In the genomic region with DNA sequence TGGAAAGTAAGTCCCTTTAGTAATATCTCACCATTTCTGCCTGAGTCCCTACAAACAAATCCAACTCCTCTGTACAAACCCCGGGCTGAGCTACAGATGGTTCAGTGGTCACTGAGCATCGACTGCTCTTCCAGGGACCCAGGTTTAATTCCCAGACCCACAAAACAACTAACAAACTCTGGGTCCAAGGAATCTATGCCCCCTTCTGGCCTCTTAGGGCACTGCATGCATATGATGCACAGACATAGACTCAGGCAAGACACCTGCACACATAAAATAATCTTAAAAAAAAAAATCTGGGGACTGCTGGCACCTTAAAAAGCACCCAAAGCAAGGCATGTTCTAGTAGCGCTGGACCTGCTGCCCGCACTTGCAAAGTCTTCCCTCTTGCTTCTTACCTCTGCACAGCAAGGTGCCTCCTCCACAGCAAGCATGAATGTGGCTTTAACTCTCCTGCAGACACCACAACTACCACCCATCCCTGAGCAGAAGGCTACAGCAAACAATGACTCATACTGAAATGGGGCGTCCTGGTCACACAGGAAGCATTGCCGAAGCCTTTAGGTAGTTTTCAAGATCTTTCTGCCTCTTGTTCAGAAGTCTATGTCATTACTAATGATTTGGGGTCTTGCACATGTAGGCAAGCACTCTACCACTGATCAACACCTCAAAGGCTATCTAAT, we compare ENCODE assay signal across 20 mouse cellular contexts. TPM values are rescaled to one million over a fixed set of nuclear protein-coding genes. Genes with fewer than 3 reads are reported as not detected.
DNase-seq lines count a peak whose midpoint lies in the region; ATAC-seq and TF ChIP-seq lines count a peak whose summit lies in the region.
"Had no signal": no experiment of that assay in that cellular context is flagged by ENCODE, and none has a peak within 500 bp of the region (broad histone marks: within the 10 kb centered on the region; RNA-seq: fewer than 3 reads in every experiment).

No protein-coding gene starts in this region.

- peaks cover 11% of the 10 kb centered on the region; the same call in 1 of the 2 replicates for H3K36me3 ChIP-seq in lung, postnatal 0 days (ENCODE audit: insufficient read depth, low read length)
- peaks cover 10% of the 10 kb centered on the region; the same call in 1 of the 2 replicates for H3K36me3 ChIP-seq in ES-Bruce4 (ENCODE audit: control insufficient read depth, insufficient read depth, low read length, poor library complexity, severe bottlenecking)

- TF ChIP-seq POLR2A in ES-Bruce4 (IDR thresholded peaks at IDR 0.05; ENCODE audit: insufficient read depth, low read length) = no peak

- no peak overlapping the region for H3K27ac ChIP-seq in lung, postnatal 0 days (ENCODE audit: low read length)
- H3K27ac ChIP-seq in ES-Bruce4 (ENCODE audit: insufficient read depth, low read length) = no peak overlapping the region
- H3K27ac ChIP-seq: embryonic facial prominence, embryonic 10.5 days; intestine, embryonic 15.5 days; limb, embryonic 10.5 days; lung, embryonic 15.5 days had no signal

- no peak for ATAC-seq in lung, postnatal 0 days
- peak; percentile 46 for ATAC-seq in granulocyte monocyte progenitor cell, adult 5-6 weeks (replicated peaks; ENCODE audit: poor library complexity, severe bottlenecking)
- ATAC-seq: activated CD4-positive, CD25-positive, alpha-beta regulatory T cell, adult 4 months; intestine, embryonic 15.5 days had no signal

- 83% methylated on average over 6 of the region's 6 CpGs for WGBS in lung, postnatal 0 days

- no peak for TF ChIP-seq EP300 in lung, postnatal 0 days (IDR thresholded peaks at IDR 0.05)
- TF ChIP-seq EP300 in ES-Bruce4 (IDR thresholded peaks at IDR 0.05; ENCODE audit: insufficient read depth, low read depth, low read length) = no peak

- H3K27me3 ChIP-seq in lung, postnatal 0 days (replicated peaks; ENCODE audit: insufficient read depth, low read length) = no peaks in the 10 kb centered on the region
- H3K27me3 ChIP-seq in ES-Bruce4 (ENCODE audit: control insufficient read depth, insufficient read depth, low read length, poor library complexity, severe bottlenecking) = no peaks in the 10 kb centered on the region
- H3K27me3 ChIP-seq: intestine, embryonic 15.5 days; lung, embryonic 15.5 days had no signal

- H3K9ac ChIP-seq in lung, postnatal 0 days (replicated peaks; ENCODE audit: low read depth) = no peak overlapping the region
- no peak overlapping the region for H3K9ac ChIP-seq in ES-Bruce4 (ENCODE audit: low read depth, poor library complexity, severe bottlenecking)
- H3K9ac ChIP-seq: intestine, embryonic 15.5 days; lung, embryonic 15.5 days had no signal

- no peak overlapping the region for H3K4me2 ChIP-seq in lung, postnatal 0 days (replicated peaks; ENCODE audit: low read depth, low read length)
- H3K4me2 ChIP-seq: intestine, embryonic 15.5 days; lung, embryonic 15.5 days had no signal

- peak; percentile 26; the same call in 1 of the 2 replicates for TF ChIP-seq CTCF in lung, postnatal 0 days (IDR thresholded peaks at IDR 0.05)
- peak; percentile 11 for TF ChIP-seq CTCF in ES-Bruce4 (IDR thresholded peaks at IDR 0.05; ENCODE audit: low read depth, low read length)

- DNase-seq in adrenal gland, adult 2 months = peak; percentile 38
- DNase-seq in adrenal gland, postnatal 10 days = no peak
- DNase-seq in lung, postnatal 0 days (ENCODE audit: low spot score) = no peak
- DNase-seq in lung, postnatal 14 days = no peak
- DNase-seq in kidney, adult 8-10 months = no peak
- no peak for DNase-seq in left cerebral cortex, adult 9 months (ENCODE audit: low spot score in 2 of 2)
- DNase-seq: cerebellum, adult 9-10 months; heart, adult 18-20 months; spleen, adult 18-20 months had no signal

- H3K4me3 ChIP-seq in lung, postnatal 0 days (ENCODE audit: low read depth, low read length) = no peak overlapping the region
- no peak overlapping the region for H3K4me3 ChIP-seq in ES-Bruce4 (ENCODE audit: low read depth, low read length)
- H3K4me3 ChIP-seq: embryonic facial prominence, embryonic 10.5 days; intestine, embryonic 15.5 days; limb, embryonic 10.5 days; lung, embryonic 15.5 days had no signal

- H3K4me1 ChIP-seq in lung, postnatal 0 days (ENCODE audit: insufficient read depth, low read depth, low read length) = no peaks in the 10 kb centered on the region
- H3K4me1 ChIP-seq in ES-Bruce4 (ENCODE audit: control insufficient read depth, insufficient read depth, low read length) = peaks cover 2% of the 10 kb centered on the region
- H3K4me1 ChIP-seq: intestine, embryonic 15.5 days; lung, embryonic 15.5 days had no signal

- no peaks in the 10 kb centered on the region for H3K9me3 ChIP-seq in lung, postnatal 0 days (ENCODE audit: low read length)
- no peaks in the 10 kb centered on the region for H3K9me3 ChIP-seq in ES-Bruce4 (replicated peaks; ENCODE audit: control insufficient read depth, insufficient read depth, low read length, poor library complexity, severe bottlenecking)
- H3K9me3 ChIP-seq: embryonic facial prominence, embryonic 10.5 days; intestine, embryonic 15.5 days; limb, embryonic 10.5 days; lung, embryonic 15.5 days had no signal

RNA-seq across cellular contexts. Expression of gene Tcp11l1, which starts 42.7 kb away (rescaled TPM):
- total RNA-seq in adrenal gland, adult 2 months (2021) = 10 to 100 TPM in 1 of 2 experiments, 1 to 10 TPM in 1; 7.8 to 17.1 TPM
- 9.0 and 11.1 TPM in 2 replicates for polyA plus RNA-seq in adrenal gland, adult 2 months (2012; rRNA removed)
- 10 to 100 TPM in 1 of 2 experiments, 1 to 10 TPM in 1; 9.4 to 13.0 TPM for total RNA-seq in adrenal gland, postnatal 10 days (2021)
- polyA plus RNA-seq in lung, postnatal 0 days (2015; fragmentation: Nextera tagmentation; extraction: Ambion mirVana) = 12.5 and 12.9 TPM in 2 replicates
- polyA plus RNA-seq in ES-Bruce4 (2011; ENCODE audit: insufficient read depth, insufficient read length, low read depth, missing spikeins) = 8.1 and 8.6 TPM in 2 replicates
- total RNA-seq in granulocyte monocyte progenitor cell, adult 5-6 weeks (2014; fragmentation: Nextera tagmentation) = 18.3 and 21.3 TPM in 2 replicates
- 7.9 and 10.5 TPM in 2 replicates for total RNA-seq in granulocyte monocyte progenitor cell, adult 5-6 weeks (2017)

RNA-seq across cellular contexts. Expression of gene Pin1rt1, which starts 46.9 kb away (rescaled TPM):
- not detected for total RNA-seq in adrenal gland, adult 2 months (2021)
- not detected in 2 replicates for polyA plus RNA-seq in adrenal gland, adult 2 months (2012; rRNA removed)
- not detected for total RNA-seq in adrenal gland, postnatal 10 days (2021)
- polyA plus RNA-seq in lung, postnatal 0 days (2015; fragmentation: Nextera tagmentation; extraction: Ambion mirVana) = not detected in 2 replicates
- not detected in 2 replicates for polyA plus RNA-seq in ES-Bruce4 (2011; ENCODE audit: insufficient read depth, insufficient read length, low read depth, missing spikeins)
- total RNA-seq in granulocyte monocyte progenitor cell, adult 5-6 weeks (2014; fragmentation: Nextera tagmentation) = not detected in 2 replicates
- total RNA-seq in granulocyte monocyte progenitor cell, adult 5-6 weeks (2017) = not detected in 2 replicates
- total RNA-seq: heart, adult 18-20 months; heart, postnatal 25 days had no signal
- polyA plus RNA-seq: activated CD4-positive, CD25-positive, alpha-beta regulatory T cell, adult 4 months; C2C12; intestine, embryonic 15.5 days; large intestine, adult 2 months; limb, embryonic 10.5 days; lung, embryonic 15.5 days; neural tube, embryonic 11.5 days had no signal
